Mouse (Mus musculus): ENCODE measurements around the gene Fto. TPM values are rescaled to one million over a fixed set of nuclear protein-coding genes. Genes with fewer than 3 reads are reported as not detected.

Fto gene
- total and polyA plus RNA-seq, 2 experiments from 2014 or later, result 86.8 to 122 TPM

DNA sequence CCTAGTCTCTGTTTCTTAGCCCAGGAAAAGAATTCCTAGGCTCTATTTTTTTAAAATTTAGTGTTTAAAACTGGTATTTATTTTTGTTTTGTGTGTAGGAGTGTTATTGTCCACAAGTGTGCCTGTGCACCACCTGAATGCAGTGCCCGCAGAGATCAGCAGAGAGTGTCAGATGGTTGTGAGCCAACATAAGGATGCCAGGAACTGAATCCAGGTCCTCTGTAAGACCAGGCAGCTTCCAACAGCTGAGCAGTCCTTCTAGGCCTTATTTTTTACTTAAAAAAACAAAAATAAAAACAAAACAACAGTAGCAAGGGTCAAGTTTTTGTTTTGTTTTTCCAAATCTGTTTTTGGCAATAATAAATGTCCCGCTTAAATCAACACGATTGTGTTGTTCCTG is 69.9 kb downstream of the Fto start:
- ATAC-seq, result no peak
- Histone ChIP-seq H3K36me3 (ENCODE audit: insufficient read depth) (no peaks in the 10 kb centered on the region), H3K4me1 (ENCODE audit: insufficient read depth) (no peaks in the 10 kb centered on the region), H3K27me3 (ENCODE audit: insufficient read depth, low read length) (no peaks in the 10 kb centered on the region), H3K4me2 (ENCODE audit: low read depth) (no peak overlapping the region), H3K9ac (no peak overlapping the region), H3K4me3 (ENCODE audit: low read depth, low read length) (no peak overlapping the region), H3K9me3 (ENCODE audit: low read length) (no peaks in the 10 kb centered on the region), H3K27ac (ENCODE audit: low read depth, low read length) (no peak overlapping the region)
- 46% methylated on average over 3 of the region's 3 CpGs for WGBS
- TF ChIP-seq CTCF (IDR thresholded peaks at IDR 0.05; ENCODE audit: low read depth), result no peak
- no peak for DNase-seq

DNA sequence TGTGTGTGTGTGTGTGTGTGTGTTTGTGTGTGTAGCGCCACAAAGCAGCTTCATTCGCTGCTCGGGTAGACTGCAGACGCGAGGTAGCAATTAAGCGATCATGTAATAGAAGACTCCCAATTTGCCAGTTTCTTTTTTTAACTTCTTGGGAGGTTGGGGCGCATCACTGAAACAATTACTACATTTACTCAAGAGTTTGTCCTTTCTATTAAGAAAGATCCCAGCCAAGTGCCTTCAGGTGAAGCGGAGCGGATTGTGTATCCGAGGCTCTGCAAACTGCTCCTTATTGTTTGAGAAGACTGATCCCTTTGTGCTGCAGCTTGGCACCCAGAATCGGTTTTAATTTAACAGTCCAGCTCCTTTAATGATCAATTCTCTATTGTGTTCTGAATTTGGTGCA is 70.5 kb downstream of the Fto start:
- DNase-seq, result peak; percentile 31
- Histone ChIP-seq H3K4me2 (ENCODE audit: low read depth) (no peak overlapping the region), H3K4me3 (ENCODE audit: low read depth, low read length) (no peak overlapping the region), H3K9me3 (ENCODE audit: low read length) (no peaks in the 10 kb centered on the region), H3K9ac (no peak overlapping the region), H3K27ac (ENCODE audit: low read depth, low read length) (no peak overlapping the region), H3K27me3 (ENCODE audit: insufficient read depth, low read length) (no peaks in the 10 kb centered on the region), H3K4me1 (ENCODE audit: insufficient read depth) (no peaks in the 10 kb centered on the region), H3K36me3 (ENCODE audit: insufficient read depth) (no peaks in the 10 kb centered on the region)
- 22% methylated on average over 11 of the region's 11 CpGs for WGBS
- TF ChIP-seq CTCF (IDR thresholded peaks at IDR 0.05; ENCODE audit: low read depth), result no peak
- peak; percentile 29; the same call in 1 of the 2 replicates for ATAC-seq

- TF ChIP-seq CTCF (IDR thresholded peaks at IDR 0.05; ENCODE audit: low read depth), result no peak
- no peak overlapping the region for H3K27ac ChIP-seq (ENCODE audit: low read depth, low read length)
- no peaks in the 10 kb centered on the region for H3K4me1 ChIP-seq (ENCODE audit: insufficient read depth)
- H3K27me3 ChIP-seq (ENCODE audit: insufficient read depth, low read length), result no peaks in the 10 kb centered on the region
- no peaks in the 10 kb centered on the region for H3K36me3 ChIP-seq (ENCODE audit: insufficient read depth)
- 73% methylated on average over 3 of the region's 3 CpGs for WGBS
- no peaks in the 10 kb centered on the region for H3K9me3 ChIP-seq (ENCODE audit: low read length)
- DNase-seq (no peak), ATAC-seq (no peak)
- H3K9ac ChIP-seq, result no peak overlapping the region
- no peak overlapping the region for H3K4me2 ChIP-seq (ENCODE audit: low read depth)
- H3K4me3 ChIP-seq (ENCODE audit: low read depth, low read length), result no peak overlapping the region
Observed at GRCm38 (mm10) chr8:91384389-91384788, 71.1 kb downstream of the Fto start.

DNA sequence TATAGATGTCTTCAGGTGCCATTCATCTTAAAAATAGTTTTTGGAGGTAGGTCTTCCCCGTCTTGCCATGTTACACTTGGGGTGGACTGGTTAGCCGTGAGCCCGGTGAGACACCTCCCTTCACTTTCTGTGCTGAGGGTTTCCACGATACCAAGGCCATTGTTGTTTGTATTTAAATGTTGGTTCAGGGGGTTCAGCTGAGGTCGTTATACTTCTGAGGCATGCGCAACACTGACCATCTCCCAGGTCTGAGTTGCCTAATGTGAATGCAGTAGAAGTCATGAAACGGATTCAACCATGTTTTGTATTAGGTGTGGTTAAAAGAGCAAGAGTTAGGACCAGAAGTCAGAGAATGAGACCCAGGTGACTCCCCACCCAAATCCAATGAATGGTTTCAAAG is 72.5 kb downstream of the Fto start:
- ATAC-seq (no peak), DNase-seq (no peak)
- 93% methylated on average over 7 of the region's 7 CpGs for WGBS
- H3K9ac ChIP-seq, result no peak overlapping the region
- peaks cover 6% of the 10 kb centered on the region; the same call in 1 of the 2 replicates for H3K4me1 ChIP-seq (ENCODE audit: insufficient read depth)
- H3K4me3 ChIP-seq (ENCODE audit: low read depth, low read length), result no peak overlapping the region
- no peaks in the 10 kb centered on the region for H3K27me3 ChIP-seq (ENCODE audit: insufficient read depth, low read length)
- H3K36me3 ChIP-seq (ENCODE audit: insufficient read depth), result no peaks in the 10 kb centered on the region
- no peak overlapping the region for H3K27ac ChIP-seq (ENCODE audit: low read depth, low read length)
- no peaks in the 10 kb centered on the region for H3K9me3 ChIP-seq (ENCODE audit: low read length)
- no peak for TF ChIP-seq CTCF (IDR thresholded peaks at IDR 0.05; ENCODE audit: low read depth)
- H3K4me2 ChIP-seq (ENCODE audit: low read depth), result no peak overlapping the region

DNA sequence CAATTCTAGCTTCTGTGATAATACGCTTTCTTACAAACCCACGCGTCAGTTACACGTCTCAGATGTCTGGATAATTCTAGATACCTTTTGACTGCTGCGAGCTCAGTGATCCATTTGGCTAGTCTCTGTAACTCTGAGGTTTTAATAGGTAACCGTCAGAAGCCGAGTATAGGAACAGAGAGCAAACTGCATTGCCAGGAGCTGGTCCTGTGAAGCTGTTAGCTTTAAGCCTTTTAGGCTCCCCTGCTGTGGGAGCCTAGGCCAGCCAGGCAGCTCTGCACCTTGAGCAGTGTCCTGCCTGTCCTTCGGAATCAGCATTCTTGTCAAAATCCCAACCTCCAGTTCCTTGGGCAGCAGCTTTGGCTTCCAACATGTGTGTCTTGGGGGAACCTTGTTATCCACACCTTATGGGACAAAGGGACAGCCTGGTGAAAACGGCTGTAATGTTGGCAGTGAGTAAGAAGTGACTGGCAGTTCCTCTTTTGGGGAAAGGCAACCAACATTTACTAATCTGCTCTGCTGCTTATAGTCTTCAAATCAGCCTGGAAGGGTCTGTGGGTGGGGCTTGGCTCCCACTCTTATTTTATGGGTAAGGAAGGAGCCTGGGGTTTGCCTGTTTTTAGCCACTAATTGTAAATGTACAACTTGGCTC is 77.2 kb downstream of the Fto start:
- Histone ChIP-seq H3K27ac (ENCODE audit: low read depth, low read length) (no peak overlapping the region), H3K9ac (no peak overlapping the region), H3K36me3 (ENCODE audit: insufficient read depth) (no peaks in the 10 kb centered on the region), H3K9me3 (ENCODE audit: low read length) (no peaks in the 10 kb centered on the region), H3K27me3 (ENCODE audit: insufficient read depth, low read length) (no peaks in the 10 kb centered on the region), H3K4me1 (ENCODE audit: insufficient read depth) (peaks cover 6% of the 10 kb centered on the region), H3K4me3 (ENCODE audit: low read depth, low read length) (no peak overlapping the region), H3K4me2 (ENCODE audit: low read depth) (no peak overlapping the region)
- no peak for TF ChIP-seq CTCF (IDR thresholded peaks at IDR 0.05; ENCODE audit: low read depth)
- 57% methylated on average over 9 of the region's 9 CpGs for WGBS
- DNase-seq (no peak), ATAC-seq (no peak)

GRCm38 (mm10) chr8:91392261-91392660 is 78.9 kb downstream of the Fto start:
- WGBS, result 81% methylated on average over 7 of the region's 7 CpGs
- DNase-seq, result no peak
- H3K4me1 ChIP-seq (ENCODE audit: insufficient read depth), result peaks cover 6% of the 10 kb centered on the region
- no peaks in the 10 kb centered on the region for H3K9me3 ChIP-seq (ENCODE audit: low read length)
- no peak overlapping the region for H3K4me2 ChIP-seq (ENCODE audit: low read depth)
- no peak overlapping the region for H3K27ac ChIP-seq (ENCODE audit: low read depth, low read length)
- no peaks in the 10 kb centered on the region for H3K36me3 ChIP-seq (ENCODE audit: insufficient read depth)
- H3K9ac ChIP-seq, result no peak overlapping the region
- no peaks in the 10 kb centered on the region for H3K27me3 ChIP-seq (ENCODE audit: insufficient read depth, low read length)
- ATAC-seq, result no peak
- H3K4me3 ChIP-seq (ENCODE audit: low read depth, low read length), result no peak overlapping the region
- TF ChIP-seq CTCF (IDR thresholded peaks at IDR 0.05; ENCODE audit: low read depth), result no peak

DNA sequence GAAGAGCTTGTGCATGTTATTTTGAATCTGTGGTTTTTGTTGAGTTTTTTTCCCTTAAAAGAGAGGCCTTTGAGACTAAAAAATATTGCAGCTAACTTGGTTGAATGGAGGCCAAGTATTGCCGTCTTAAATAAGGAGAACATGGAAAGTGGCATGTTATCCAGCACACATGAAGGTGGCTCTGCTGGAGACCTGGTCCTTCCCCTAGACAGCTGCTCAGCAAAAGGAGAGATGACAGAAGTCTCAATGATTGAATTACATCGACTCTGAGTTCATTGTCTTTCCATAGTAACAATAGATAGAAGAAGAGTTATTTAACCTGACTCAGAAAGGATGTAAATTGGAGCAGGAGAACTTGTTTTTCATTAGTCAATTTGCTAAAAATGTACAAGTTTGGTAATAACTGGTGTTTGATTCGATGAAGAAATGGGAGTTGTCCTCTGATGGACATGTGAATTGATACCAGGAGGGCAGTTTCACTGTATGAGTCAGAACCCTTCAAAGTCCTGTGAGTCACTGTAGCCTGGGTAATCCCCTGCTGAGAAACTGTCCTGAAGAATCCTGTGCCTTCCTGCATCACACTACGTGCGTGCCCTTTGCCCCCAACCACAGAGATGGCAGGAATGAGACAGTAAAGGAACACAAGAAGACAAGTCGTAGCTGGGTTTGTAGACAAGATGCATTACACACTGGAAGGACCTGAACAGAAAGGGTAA is 82.2 kb downstream of the Fto start:
- Histone ChIP-seq H3K27me3 (ENCODE audit: insufficient read depth, low read length) (no peaks in the 10 kb centered on the region), H3K4me2 (ENCODE audit: low read depth) (no peak overlapping the region), H3K9me3 (ENCODE audit: low read length) (no peaks in the 10 kb centered on the region), H3K9ac (no peak overlapping the region), H3K4me1 (ENCODE audit: insufficient read depth) (no peaks in the 10 kb centered on the region; the same call in 1 of the 2 replicates), H3K27ac (ENCODE audit: low read depth, low read length) (no peak overlapping the region), H3K4me3 (ENCODE audit: low read depth, low read length) (no peak overlapping the region), H3K36me3 (ENCODE audit: insufficient read depth) (no peaks in the 10 kb centered on the region)
- 84% methylated on average over 6 of the region's 6 CpGs for WGBS
- ATAC-seq (no peak), DNase-seq (no peak)
- no peak for TF ChIP-seq CTCF (IDR thresholded peaks at IDR 0.05; ENCODE audit: low read depth)
